Mouse (Mus musculus) heart, embryonic 12.5 days (tissue): ENCODE data around the gene Zxdc. TPM values are rescaled to one million over a fixed set of nuclear protein-coding genes. Genes with fewer than 3 reads are reported as not detected.

Source experiments
- polyA plus RNA-seq: library from polyadenylated mRNA; unstranded; fragments of >200 nt; fragmentation: Nextera tagmentation; extraction: Ambion mirVana; gene quantifications from 2 replicates; pipeline ENCODE4 v1.2.1, GENCODE M21; 2016

Zxdc gene
- polyA plus RNA-seq, 1 experiment from 2014 or later, result 10.0 TPM

Other genes with a start within 250 kb of the Zxdc start
- not detected in 2 replicates for gene Vmn1r51, start 246.9 kb upstream of the Zxdc start, polyA plus RNA-seq
- not detected in 2 replicates for gene Vmn1r52, start 194.7 kb upstream of the Zxdc start, polyA plus RNA-seq
- not detected in 2 replicates for gene V1ra8, start 166.7 kb upstream of the Zxdc start, polyA plus RNA-seq
- gene Vmn1r53, start 145.1 kb upstream of the Zxdc start, polyA plus RNA-seq, result not detected in 2 replicates
- not detected in 2 replicates for gene Vmn1r54, start 123.2 kb upstream of the Zxdc start, polyA plus RNA-seq
- not detected in 2 replicates for gene BC048671, start 68.3 kb upstream of the Zxdc start, polyA plus RNA-seq
- 0.10 TPM in 1 of 2 replicates, not detected in the other for gene Chst13, start 44.3 kb upstream of the Zxdc start, polyA plus RNA-seq
- gene Uroc1, start 36.2 kb upstream of the Zxdc start, polyA plus RNA-seq, result not detected in 2 replicates
- 0.08 and 0.12 TPM in 2 replicates for gene Cfap100, start 59.3 kb downstream of the Zxdc start, polyA plus RNA-seq
- gene Klf15, start 93.1 kb downstream of the Zxdc start, polyA plus RNA-seq, result 6.6 and 7.3 TPM in 2 replicates
- gene Aldh1l1, start 116.9 kb downstream of the Zxdc start, polyA plus RNA-seq, result 1.1 and 2.1 TPM in 2 replicates
- gene Slc41a3, start 235.2 kb downstream of the Zxdc start, polyA plus RNA-seq, result 11.4 and 12.2 TPM in 2 replicates